Mouse (Mus musculus) kidney, adult 9 months (tissue): ENCODE data around the gene Spsb1.
A peak's percentile ranks its signal among the peaks of the same experiment; 100 is the strongest.

ENCODE experiments used
- DNase-seq: peaks from one replicate; pipeline ENCODE4 v3.0.0; 2022

Gene Spsb1

GRCm38 (mm10) chr4:149910558-149910957, 44.3 kb downstream of the Spsb1 start:
- no peak for DNase-seq

- peak; percentile 61 for DNase-seq
These were observed 45.3 kb downstream of the Spsb1 start for GRCm38 (mm10) chr4:149909551-149909950.

- DNase-seq, result no peak
These were observed 45.9 kb downstream of the Spsb1 start for GRCm38 (mm10) chr4:149908923-149909322.

GRCm38 (mm10) chr4:149907656-149908055, 47.2 kb downstream of the Spsb1 start:
- no peak for DNase-seq

- DNase-seq, result no peak
These were observed 47.9 kb downstream of the Spsb1 start for GRCm38 (mm10) chr4:149906921-149907320.

- no peak for DNase-seq
These were observed 49.4 kb downstream of the Spsb1 start for GRCm38 (mm10) chr4:149905302-149905974.

GRCm38 (mm10) chr4:149903026-149903425, 51.8 kb downstream of the Spsb1 start:
- peak; percentile 56 for DNase-seq

- DNase-seq, result no peak
These were observed 53.5 kb downstream of the Spsb1 start for GRCm38 (mm10) chr4:149901349-149901782.

- no peak for DNase-seq
These were observed 57.1 kb downstream of the Spsb1 start for GRCm38 (mm10) chr4:149897661-149898260.

GRCm38 (mm10) chr4:149896024-149896538, 58.8 kb downstream of the Spsb1 start:
- no peak for DNase-seq

GRCm38 (mm10) chr4:149895226-149895625, 59.6 kb downstream of the Spsb1 start:
- DNase-seq, result no peak

- no peak for DNase-seq
These were observed 60.5 kb downstream of the Spsb1 start for GRCm38 (mm10) chr4:149894300-149894699.

- DNase-seq, result peak; percentile 33
These were observed 61.2 kb downstream of the Spsb1 start for GRCm38 (mm10) chr4:149893611-149894151.

GRCm38 (mm10) chr4:149891172-149891960, 63.5 kb downstream of the Spsb1 start:
- DNase-seq, result no peak

- peak; percentile 49 for DNase-seq
These were observed 64.3 kb downstream of the Spsb1 start for GRCm38 (mm10) chr4:149890551-149890950.

GRCm38 (mm10) chr4:149889851-149890250, 65.0 kb downstream of the Spsb1 start:
- DNase-seq, result peak; percentile 90

- peak; percentile 40 for DNase-seq
These were observed 65.9 kb downstream of the Spsb1 start for GRCm38 (mm10) chr4:149888736-149889470.

GRCm38 (mm10) chr4:149888156-149888555, 66.7 kb downstream of the Spsb1 start:
- DNase-seq, result no peak

- DNase-seq, result peak; percentile 66
These were observed 68.3 kb downstream of the Spsb1 start for GRCm38 (mm10) chr4:149886298-149887271.

GRCm38 (mm10) chr4:149883990-149884389, 70.9 kb downstream of the Spsb1 start:
- no peak for DNase-seq
